Mouse (Mus musculus) limb, embryonic 11.5 days (tissue): ENCODE measurements around the gene Adcy4. TPM values are rescaled to one million over a fixed set of nuclear protein-coding genes. Genes with fewer than 3 reads are reported as not detected.
A peak's percentile ranks its signal among the peaks of the same experiment; 100 is the strongest.

Experiments used
- ATAC-seq: fragments of 200-750 bp; cut with Nextera tagmentation; 2 replicates; pipeline ENCODE4 v1.8.0; 2017; ENCODE audit warnings: low read depth; ENCODE audit not compliant: insufficient number of reproducible peaks, low FRiP score, low TSS enrichment
- DNase-seq: peaks from one replicate; pipeline ENCODE4 v3.0.0-alpha.2; 2015; ENCODE audit warnings: low spot score
- H3K27ac ChIP-seq: fragments of 300-500 bp; sonication (generic); replicated peaks from 2 replicates; pipeline ENCODE4 v1.5.1; 2014; ENCODE audit warnings: low read depth, mild to moderate bottlenecking, low read length
- H3K27me3 ChIP-seq: fragments of 300-500 bp; sonication (generic); 2 replicates; pipeline ENCODE4 v1.6.1; 2014; ENCODE audit warnings: mild to moderate bottlenecking, low read length, mixed read lengths; ENCODE audit not compliant: control insufficient read depth, insufficient read depth
- H3K36me3 ChIP-seq: fragments of 300-500 bp; sonication (generic); 2 replicates; pipeline ENCODE4 v1.6.1; 2014; ENCODE audit warnings: mild to moderate bottlenecking, low read length, moderate library complexity, mixed read lengths; ENCODE audit not compliant: control insufficient read depth, insufficient read depth
- H3K4me1 ChIP-seq: fragments of 300-500 bp; sonication (generic); 2 replicates; pipeline ENCODE4 v1.6.1; 2014; ENCODE audit warnings: low read length, mixed read lengths; ENCODE audit not compliant: control insufficient read depth, insufficient read depth
- H3K4me2 ChIP-seq: fragments of 300-500 bp; sonication (generic); 2 replicates; pipeline ENCODE4 v1.6.1; 2014; ENCODE audit warnings: low read depth, mild to moderate bottlenecking, moderate library complexity; ENCODE audit not compliant: severe bottlenecking
- H3K4me3 ChIP-seq: fragments of 300-500 bp; sonication (generic); 2 replicates; pipeline ENCODE4 v1.5.1; 2014; ENCODE audit warnings: low read depth, low read length
- H3K9ac ChIP-seq: fragments of 300-500 bp; sonication (generic); 2 replicates; pipeline ENCODE4 v1.6.1; 2014; ENCODE audit warnings: mild to moderate bottlenecking, low read length
- H3K9me3 ChIP-seq: fragments of 300-500 bp; sonication (generic); 2 replicates; pipeline ENCODE4 v1.6.1; 2016; ENCODE audit warnings: low read length; ENCODE audit not compliant: control insufficient read depth
- WGBS: fragments of 180-500 bp; shearing (Covaris S2); extraction: QIAGEN DNeasy Blood & Tissue Kit; methylation state at CpG from one replicate; pipeline ENCODE4 v1.1.7; 2014; 5-methylcytosine and 5-hydroxymethylcytosine counted together
- polyA plus RNA-seq: library from polyadenylated mRNA; unstranded; fragments of >200 nt; fragmentation: Nextera tagmentation; extraction: Ambion mirVana; gene quantifications from 2 replicates; pipeline ENCODE4 v1.2.1, GENCODE M21; 2014

The Adcy4 gene
- polyA plus RNA-seq, 1 experiment from 2014 or later = 13.2 TPM

DNA sequence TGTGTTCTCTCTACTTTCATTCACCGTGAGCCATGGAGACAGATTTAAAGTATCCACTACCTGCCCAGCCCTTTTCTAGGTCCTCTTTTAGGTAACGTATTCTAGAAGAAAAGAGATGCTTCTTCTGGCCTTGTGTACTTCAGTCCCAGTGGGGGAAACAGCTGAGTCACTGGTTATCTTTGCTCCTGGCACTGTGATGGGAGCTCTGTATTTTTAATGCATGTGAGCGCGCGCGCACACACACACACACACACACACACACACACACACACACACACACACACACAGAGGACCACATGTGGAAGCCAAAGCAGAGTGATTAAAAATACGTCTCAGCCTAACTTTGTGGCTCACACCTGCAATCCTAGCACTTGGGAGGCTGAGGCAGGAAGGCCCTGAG is 60.5 kb downstream of the Adcy4 start:
- 97% methylated on average over 7 of the region's 7 CpGs for WGBS
- H3K4me1 ChIP-seq = peaks cover 6% of the 10 kb centered on the region; the same call in 1 of the 2 replicates
- H3K9me3 ChIP-seq = no peaks in the 10 kb centered on the region
- H3K4me3 ChIP-seq = no peak overlapping the region
- DNase-seq = no peak
- H3K27me3 ChIP-seq = no peaks in the 10 kb centered on the region
- no peaks in the 10 kb centered on the region for H3K36me3 ChIP-seq
- H3K9ac ChIP-seq = no peak overlapping the region
- no peak overlapping the region for H3K4me2 ChIP-seq
- H3K27ac ChIP-seq = no peak overlapping the region
- no peak for ATAC-seq

DNA sequence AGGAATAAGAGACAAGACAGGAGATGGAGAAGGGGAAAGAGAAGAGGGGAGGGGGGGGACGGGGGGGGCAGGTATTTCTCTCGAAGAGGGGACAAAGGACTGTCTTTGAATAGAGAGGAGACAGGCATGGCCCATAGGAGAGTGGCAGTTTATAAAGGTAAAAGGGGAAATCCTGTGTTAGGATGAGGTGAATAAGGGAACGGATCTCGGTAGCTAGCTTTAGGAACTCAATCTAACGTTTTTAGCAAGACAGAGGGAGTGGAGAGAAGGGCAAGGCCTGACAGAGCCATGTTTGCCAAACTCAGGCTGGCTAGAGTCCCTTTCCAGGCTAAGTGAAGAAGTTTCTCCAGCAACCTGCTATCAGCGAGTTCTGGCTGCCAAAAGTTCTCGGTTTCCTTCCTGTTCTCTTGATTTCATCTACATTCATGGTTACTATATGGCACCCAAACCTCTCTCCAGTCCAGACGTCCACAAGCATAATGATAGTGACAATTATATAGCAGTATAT is 61.4 kb downstream of the Adcy4 start:
- Histone ChIP-seq H3K9ac (peak overlapping the region; percentile 14; the same call in 1 of the 2 replicates), H3K36me3 (no peaks in the 10 kb centered on the region), H3K4me2 (peak overlapping the region; percentile 66), H3K27me3 (no peaks in the 10 kb centered on the region), H3K27ac (no peak overlapping the region), H3K9me3 (no peaks in the 10 kb centered on the region), H3K4me1 (peaks cover 6% of the 10 kb centered on the region; the same call in 1 of the 2 replicates), H3K4me3 (peak overlapping the region; percentile 73)
- WGBS = 51% methylated on average over 8 of the region's 8 CpGs
- DNase-seq (no peak), ATAC-seq (no peak)

DNA sequence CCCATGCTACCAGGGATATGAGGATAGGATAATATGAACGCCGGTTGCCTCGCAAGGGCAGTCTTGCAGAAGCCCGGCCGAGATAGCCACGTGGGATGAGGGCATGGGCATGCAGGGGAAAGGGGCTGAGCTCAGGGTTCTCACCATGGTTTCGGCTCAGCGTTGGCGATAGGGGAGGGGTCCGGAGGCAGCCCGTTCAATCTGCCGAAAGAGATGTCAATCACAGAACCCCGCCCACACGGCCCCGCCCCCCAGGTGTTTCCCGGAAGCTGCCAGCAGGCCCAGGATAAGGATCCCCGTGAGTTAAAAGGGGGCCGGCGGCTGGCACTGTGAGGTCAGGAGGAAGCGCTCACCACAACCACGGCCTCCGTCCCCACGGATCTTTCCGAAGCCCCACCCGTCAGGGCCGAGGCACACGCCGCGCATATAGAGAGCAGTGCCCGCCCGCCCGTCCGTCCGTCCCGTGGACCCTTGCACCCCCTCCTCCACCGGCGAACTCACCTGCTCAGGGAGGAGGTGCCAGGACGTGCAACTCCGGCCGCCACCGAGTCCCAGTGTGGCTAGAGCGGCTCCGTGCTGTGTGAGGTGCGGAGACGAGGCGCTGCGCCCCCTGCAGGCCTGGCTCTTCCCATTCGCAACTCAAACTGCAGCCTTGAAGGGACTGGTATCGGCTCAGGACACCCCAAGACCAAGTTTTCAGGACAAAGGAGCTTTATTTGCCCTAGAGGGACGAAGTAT is 62.0 kb downstream of the Adcy4 start, which contains the start of gene Rabggta:
Rabggta (minus strand) TSS at position 564 of the 738 bp plus-strand sequence.
- Histone ChIP-seq H3K4me1 (peaks cover 6% of the 10 kb centered on the region; the same call in 1 of the 2 replicates), H3K9ac (peak within 1 kb of the TSS; percentile 74), H3K4me2 (peak within 1 kb of the TSS; percentile 66), H3K27ac (no peak within 1 kb of the TSS; the same call in 1 of the 2 replicates), H3K36me3 (no peaks in the 10 kb centered on the region), H3K4me3 (peak within 1 kb of the TSS; percentile 73), H3K27me3 (no peaks in the 10 kb centered on the region), H3K9me3 (no peaks in the 10 kb centered on the region)
- peak; percentile 98 for DNase-seq
- peak; percentile 90 for ATAC-seq
- under 1% methylated on average over 50 of the region's 50 CpGs for WGBS

DNA sequence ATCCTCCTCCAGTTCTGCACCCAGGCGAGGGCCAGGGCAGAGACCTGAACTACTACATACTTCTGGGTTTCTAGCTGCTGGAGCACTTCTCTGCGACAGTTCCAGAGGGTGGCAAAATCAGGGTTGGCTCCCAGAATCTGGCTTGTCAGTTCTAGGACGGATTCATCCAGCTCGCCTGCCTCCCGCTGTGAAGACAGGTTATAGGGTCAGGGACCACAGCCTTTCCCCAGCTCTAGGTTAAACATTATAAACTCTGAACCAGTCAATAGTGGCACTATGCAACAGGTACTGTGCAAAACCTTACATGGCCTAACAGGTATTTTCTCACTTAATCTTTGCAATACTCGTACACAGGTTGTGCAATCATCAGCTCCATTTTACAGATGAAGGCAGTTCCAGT is 62.8 kb downstream of the Adcy4 start:
- H3K4me3 ChIP-seq = peak overlapping the region; percentile 73
- ATAC-seq (no peak), DNase-seq (no peak)
- 78% methylated on average over 6 of the region's 6 CpGs for WGBS
- H3K36me3 ChIP-seq = no peaks in the 10 kb centered on the region
- no peak overlapping the region for H3K27ac ChIP-seq
- H3K9ac ChIP-seq = no peak overlapping the region
- no peaks in the 10 kb centered on the region for H3K9me3 ChIP-seq
- no peaks in the 10 kb centered on the region for H3K27me3 ChIP-seq
- peak overlapping the region; percentile 66; the same call in 1 of the 2 replicates for H3K4me2 ChIP-seq
- H3K4me1 ChIP-seq = peaks cover 6% of the 10 kb centered on the region; the same call in 1 of the 2 replicates

DNA sequence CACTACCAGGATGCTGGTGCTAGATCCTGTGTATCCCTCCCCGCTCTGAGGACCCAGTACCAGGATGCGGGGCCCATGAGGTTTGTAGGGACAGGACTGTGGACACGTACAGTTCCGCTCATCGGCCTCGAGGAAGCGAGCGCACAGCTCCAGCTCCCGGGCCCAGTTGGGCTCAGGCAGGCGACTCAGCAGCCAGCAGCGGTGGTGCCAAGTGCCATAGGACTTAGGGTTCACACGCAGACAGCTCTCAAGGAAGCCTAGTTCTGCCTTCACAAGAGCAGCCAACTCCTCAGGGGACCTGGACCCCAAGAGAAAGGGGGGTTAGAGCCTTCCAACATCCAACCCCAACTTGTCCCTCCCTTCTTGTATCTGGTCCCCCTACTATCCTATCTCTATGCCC is 63.2 kb downstream of the Adcy4 start:
- 93% methylated on average over 12 of the region's 12 CpGs for WGBS

DNA sequence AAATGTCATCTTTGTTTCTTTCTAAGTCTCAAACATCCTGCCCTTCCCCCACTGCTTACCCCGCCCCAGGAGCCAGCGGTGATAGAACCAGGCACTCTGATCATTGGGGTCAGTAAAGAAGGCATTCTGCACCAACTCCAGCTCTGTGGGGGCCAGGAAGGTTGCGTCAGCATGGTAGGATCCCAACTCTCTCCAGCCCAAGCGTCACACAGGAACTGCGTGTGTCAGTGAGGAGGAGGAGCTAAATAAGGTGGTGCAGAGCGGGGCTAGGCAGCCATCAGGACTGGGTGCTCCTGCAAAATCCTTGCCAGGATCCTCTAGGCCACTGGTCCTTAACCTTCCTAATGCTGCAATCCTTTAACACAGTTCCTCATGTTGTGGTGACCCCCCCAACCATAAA is 64.2 kb downstream of the Adcy4 start:
- H3K27ac ChIP-seq = no peak overlapping the region
- H3K4me1 ChIP-seq = peaks cover 6% of the 10 kb centered on the region; the same call in 1 of the 2 replicates
- DNase-seq = no peak
- WGBS = 83% methylated on average over 6 of the region's 6 CpGs
- H3K9ac ChIP-seq = no peak overlapping the region
- no peaks in the 10 kb centered on the region for H3K36me3 ChIP-seq
- no peaks in the 10 kb centered on the region for H3K27me3 ChIP-seq
- no peak for ATAC-seq
- H3K4me2 ChIP-seq = no peak overlapping the region
- H3K4me3 ChIP-seq = no peak overlapping the region
- no peaks in the 10 kb centered on the region for H3K9me3 ChIP-seq

More for the DNA sequence above, 63.2 kb downstream of the Adcy4 start:
- Histone ChIP-seq H3K4me1 (peaks cover 6% of the 10 kb centered on the region; the same call in 1 of the 2 replicates), H3K36me3 (no peaks in the 10 kb centered on the region), H3K27ac (no peak overlapping the region), H3K4me2 (no peak overlapping the region), H3K9me3 (no peaks in the 10 kb centered on the region), H3K27me3 (no peaks in the 10 kb centered on the region), H3K9ac (no peak overlapping the region), H3K4me3 (no peak overlapping the region; the same call in 1 of the 2 replicates)
- ATAC-seq = no peak
- DNase-seq = no peak

Other genes starting within 250 kb of the Adcy4 start
- 20.4 and 21.6 TPM in 2 replicates for gene Pck2, start 243.8 kb downstream of the Adcy4 start, polyA plus RNA-seq
- gene Dcaf11, start 224.1 kb downstream of the Adcy4 start, polyA plus RNA-seq = 67.7 and 68.0 TPM in 2 replicates
- gene A730061H03Rik, start 223.7 kb downstream of the Adcy4 start, polyA plus RNA-seq = 0.48 and 0.79 TPM in 2 replicates
- gene Fitm1, start 208.5 kb downstream of the Adcy4 start, polyA plus RNA-seq = 5.0 and 6.5 TPM in 2 replicates
- gene Psme1, start 206.0 kb downstream of the Adcy4 start, polyA plus RNA-seq = 138 and 152 TPM in 2 replicates
- 4.2 and 4.6 TPM in 2 replicates for gene Emc9, start 198.8 kb downstream of the Adcy4 start, polyA plus RNA-seq
- 195 and 225 TPM in 2 replicates for gene Psme2, start 193.0 kb downstream of the Adcy4 start, polyA plus RNA-seq
- gene Rnf31, start 192.4 kb downstream of the Adcy4 start, polyA plus RNA-seq = 10.3 and 13.9 TPM in 2 replicates
- gene Irf9, start 180.5 kb downstream of the Adcy4 start, polyA plus RNA-seq = 5.9 and 6.7 TPM in 2 replicates
- gene Rec8, start 166.1 kb downstream of the Adcy4 start, polyA plus RNA-seq = 7.7 TPM in 2 replicates
- 91.5 and 100 TPM in 2 replicates for gene Ipo4, start 148.1 kb downstream of the Adcy4 start, polyA plus RNA-seq
- 2.2 and 2.9 TPM in 2 replicates for gene Gm49378, start 146.2 kb downstream of the Adcy4 start, polyA plus RNA-seq
- gene Tm9sf1, start 140.3 kb downstream of the Adcy4 start, polyA plus RNA-seq = 83.2 and 83.3 TPM in 2 replicates
- 0.77 and 0.91 TPM in 2 replicates for gene Tssk4, start 133.9 kb downstream of the Adcy4 start, polyA plus RNA-seq
- 60.7 and 64.0 TPM in 2 replicates for gene Mdp1, start 123.6 kb downstream of the Adcy4 start, polyA plus RNA-seq
- gene Gmpr2, start 112.2 kb downstream of the Adcy4 start, polyA plus RNA-seq = 55.4 and 60.9 TPM in 2 replicates
- 619 and 660 TPM in 2 replicates for gene Nedd8, start 112.0 kb downstream of the Adcy4 start, polyA plus RNA-seq
- 68.1 and 68.5 TPM in 2 replicates for gene Tinf2, start 102.3 kb downstream of the Adcy4 start, polyA plus RNA-seq
- gene Tgm1, start 70.2 kb downstream of the Adcy4 start, polyA plus RNA-seq = 2.1 TPM in 2 replicates
- gene Rabggta, start 61.8 kb downstream of the Adcy4 start, polyA plus RNA-seq = 20.0 and 20.2 TPM in 2 replicates
- 65.9 and 72.8 TPM in 2 replicates for gene Dhrs1, start 38.4 kb downstream of the Adcy4 start, polyA plus RNA-seq
- gene Nop9, start 38.4 kb downstream of the Adcy4 start, polyA plus RNA-seq = 55.5 and 56.7 TPM in 2 replicates
- 0.37 TPM in 1 of 2 replicates, not detected in the other for gene Cideb, start 25.6 kb downstream of the Adcy4 start, polyA plus RNA-seq
- 0.39 and 0.68 TPM in 2 replicates for gene Ltb4r2, start 22.7 kb downstream of the Adcy4 start, polyA plus RNA-seq
- 0.17 TPM in 1 of 2 replicates, not detected in the other for gene Ltb4r1, start 18.1 kb downstream of the Adcy4 start, polyA plus RNA-seq
- gene Ripk3, start 4.8 kb upstream of the Adcy4 start, polyA plus RNA-seq = 26.3 and 30.8 TPM in 2 replicates
- 105 and 106 TPM in 2 replicates for gene Nfatc4, start 39.0 kb upstream of the Adcy4 start, polyA plus RNA-seq
- 21.6 and 24.7 TPM in 2 replicates for gene Nynrin, start 69.9 kb upstream of the Adcy4 start, polyA plus RNA-seq
- 0.11 and 0.27 TPM in 2 replicates for gene Cbln3, start 100.3 kb upstream of the Adcy4 start, polyA plus RNA-seq
- 17.4 and 18.4 TPM in 2 replicates for gene Khnyn, start 100.9 kb upstream of the Adcy4 start, polyA plus RNA-seq
- 67.2 and 70.2 TPM in 2 replicates for gene Sdr39u1, start 116.2 kb upstream of the Adcy4 start, polyA plus RNA-seq
- gene Cma1, start 160.6 kb upstream of the Adcy4 start, polyA plus RNA-seq = not detected in 2 replicates
- not detected in 2 replicates for gene Cma2, start 166.9 kb upstream of the Adcy4 start, polyA plus RNA-seq
- gene Mcpt1, start 233.9 kb upstream of the Adcy4 start, polyA plus RNA-seq = not detected in 2 replicates
- gene Mcpt9, start 246.4 kb upstream of the Adcy4 start, polyA plus RNA-seq = not detected in 2 replicates